Mouse (Mus musculus) adrenal gland, postnatal 25 days (tissue): ENCODE results near the gene Lrrc37a. TPM values are rescaled to one million over a fixed set of nuclear protein-coding genes. Genes with fewer than 3 reads are reported as not detected.
A peak's percentile ranks its signal among the peaks of the same experiment; 100 is the strongest.
"Not testable (repeated sequence)": the region's sequence is repeated elsewhere in the genome, so short reads cannot be mapped to it uniquely, and the experiment has no call there.

Experiments used
- DNase-seq: peaks from one replicate; pipeline ENCODE4 v3.0.0; 2021; ENCODE audit warnings: mixed read lengths
- long read RNA-seq: library from polyadenylated mRNA; stranded (forward); transcript quantifications from one replicate; pipeline ENCODE4 v2.0.0, GENCODE M21; 2021
- total RNA-seq: library from RNA; stranded (reverse); gene quantifications from 2 replicates; pipeline ENCODE4 v1.2.3, GENCODE M21; 2021

Lrrc37a gene
- not detected in 2 replicates for total RNA-seq
- long read RNA-seq, result 0 reads

- no peak for DNase-seq
Observed at GRCm38 (mm10) chr11:103504497-103504896, at the start of gene Lrrc37a. Gene Lrrc37a (minus strand): TSS chr11:103504597.

GRCm38 (mm10) chr11:103534973-103535372 lies 30.6 kb upstream of the Lrrc37a start:
- DNase-seq, result not testable (repeated sequence)

GRCm38 (mm10) chr11:103512111-103512510 lies 7.7 kb upstream of the Lrrc37a start:
- no peak for DNase-seq

GRCm38 (mm10) chr11:103464443-103464842 lies 40.0 kb downstream of the Lrrc37a start:
- DNase-seq, result peak; percentile 7

- not testable (repeated sequence) for DNase-seq
Observed at GRCm38 (mm10) chr11:103451105-103451504, 53.3 kb downstream of the Lrrc37a start.

GRCm38 (mm10) chr11:103449721-103450120 lies 54.7 kb downstream of the Lrrc37a start:
- DNase-seq, result not testable (repeated sequence)

GRCm38 (mm10) chr11:103443678-103444077 lies 60.7 kb downstream of the Lrrc37a start:
- no peak for DNase-seq

GRCm38 (mm10) chr11:103436282-103436681 lies 68.1 kb downstream of the Lrrc37a start:
- DNase-seq, result no peak

GRCm38 (mm10) chr11:103425031-103425430 lies 79.4 kb downstream of the Lrrc37a start:
- no peak for DNase-seq

- no peak for DNase-seq
Observed at GRCm38 (mm10) chr11:103419667-103420066, 84.7 kb downstream of the Lrrc37a start.

- no peak for DNase-seq
Observed at GRCm38 (mm10) chr11:103419226-103419625, 85.2 kb downstream of the Lrrc37a start.

- no peak for DNase-seq
Observed at GRCm38 (mm10) chr11:103413516-103413915, 90.9 kb downstream of the Lrrc37a start.

GRCm38 (mm10) chr11:103412950-103413423 lies 91.4 kb downstream of the Lrrc37a start:
- DNase-seq, result no peak

GRCm38 (mm10) chr11:103411981-103412949 lies 92.1 kb downstream of the Lrrc37a start, which contains the start of gene Plekhm1:
Gene Plekhm1 (minus strand): TSS chr11:103412687.
- DNase-seq, result peak; percentile 96

- no peak for DNase-seq
Observed at GRCm38 (mm10) chr11:103411301-103411700, 93.1 kb downstream of the Lrrc37a start.

GRCm38 (mm10) chr11:103408880-103409279 lies 95.5 kb downstream of the Lrrc37a start:
- DNase-seq, result no peak

GRCm38 (mm10) chr11:103407136-103407535 lies 97.3 kb downstream of the Lrrc37a start:
- DNase-seq, result not testable (repeated sequence)

GRCm38 (mm10) chr11:103406551-103406950 lies 97.8 kb downstream of the Lrrc37a start:
- peak; percentile 25 for DNase-seq

GRCm38 (mm10) chr11:103405814-103406213 lies 98.6 kb downstream of the Lrrc37a start:
- no peak for DNase-seq

GRCm38 (mm10) chr11:103404618-103405017 lies 99.8 kb downstream of the Lrrc37a start:
- no peak for DNase-seq

- no peak for DNase-seq
Observed at GRCm38 (mm10) chr11:103403776-103404175, 100.6 kb downstream of the Lrrc37a start.

GRCm38 (mm10) chr11:103402738-103403137 lies 101.7 kb downstream of the Lrrc37a start:
- DNase-seq, result no peak

- peak; percentile 30 for DNase-seq
Observed at GRCm38 (mm10) chr11:103402198-103402597, 102.2 kb downstream of the Lrrc37a start.
